Mouse (Mus musculus) lung, postnatal 0 days (tissue): Measurements from ENCODE around the gene Tecr.

ENCODE experiments used
- CTCF ChIP-seq: IDR thresholded peaks from 2 replicates; pipeline ENCODE4 v1.5.1; 2016; ENCODE audit warnings: antibody characterized with exemption, mild to moderate bottlenecking
- EP300 ChIP-seq: IDR thresholded peaks from 2 replicates; pipeline ENCODE4 v1.6.1; 2016; ENCODE audit warnings: antibody characterized with exemption, mild to moderate bottlenecking, control low read depth

GRCm38 (mm10) chr8:83616625-83617024 lies 8.9 kb upstream of the Tecr start:
- TF ChIP-seq CTCF (no peak), EP300 (no peak)
